Mouse (Mus musculus) intestine, postnatal 0 days (tissue): Measurements from ENCODE around the gene Plpp3. TPM values are rescaled to one million over a fixed set of nuclear protein-coding genes. Genes with fewer than 3 reads are reported as not detected.

ENCODE experiments used
- ATAC-seq: fragments of 200-750 bp; cut with Nextera tagmentation; 2 replicates; pipeline ENCODE4 v1.8.0; 2017; ENCODE audit warnings: mild to moderate bottlenecking, moderate TSS enrichment, moderate library complexity
- H3K27ac ChIP-seq: fragments of 300-500 bp; sonication (generic); 2 replicates; pipeline ENCODE4 v1.5.1; 2014; ENCODE audit warnings: mild to moderate bottlenecking, low read depth, low read length, moderate library complexity
- H3K27me3 ChIP-seq: fragments of 300-500 bp; sonication (generic); replicated peaks from 2 replicates; pipeline ENCODE4 v1.6.1; 2014; ENCODE audit warnings: low read length, mixed read lengths; ENCODE audit not compliant: control insufficient read depth, insufficient read depth
- H3K36me3 ChIP-seq: fragments of 300-500 bp; sonication (generic); 2 replicates; pipeline ENCODE4 v1.6.1; 2014; ENCODE audit warnings: mild to moderate bottlenecking, moderate library complexity; ENCODE audit not compliant: control insufficient read depth, insufficient read depth
- H3K4me1 ChIP-seq: fragments of 300-500 bp; sonication (generic); replicated peaks from 2 replicates; pipeline ENCODE4 v1.6.1; 2014; ENCODE audit warnings: antibody characterized with exemption, low read length, mixed read lengths; ENCODE audit not compliant: control insufficient read depth, insufficient read depth
- H3K4me2 ChIP-seq: fragments of 300-500 bp; sonication (generic); replicated peaks from 2 replicates; pipeline ENCODE4 v1.6.1; 2014; ENCODE audit warnings: low read depth, mild to moderate bottlenecking, moderate library complexity
- H3K4me3 ChIP-seq: fragments of 300-500 bp; sonication (generic); 2 replicates; pipeline ENCODE4 v1.5.1; 2014; ENCODE audit warnings: low read depth, low read length
- H3K9ac ChIP-seq: fragments of 300-500 bp; sonication (generic); 2 replicates; pipeline ENCODE4 v1.6.1; 2014; ENCODE audit warnings: mild to moderate bottlenecking, low read depth, low read length
- H3K9me3 ChIP-seq: fragments of 300-500 bp; sonication (generic); 2 replicates; pipeline ENCODE4 v1.6.1; 2016; ENCODE audit warnings: mixed run types; ENCODE audit not compliant: control insufficient read depth
- CTCF ChIP-seq: sonication (generic); IDR thresholded peaks from 2 replicates; pipeline ENCODE4 v1.5.1; 2016; ENCODE audit warnings: low read depth, mild to moderate bottlenecking, control low read depth, antibody characterized with exemption, moderate library complexity
- WGBS: fragments of 180-500 bp; shearing (Covaris S2); extraction: QIAGEN DNeasy Blood & Tissue Kit; methylation state at CpG from one replicate; pipeline ENCODE4 v1.1.7; 2014; 5-methylcytosine and 5-hydroxymethylcytosine counted together
- polyA plus RNA-seq: library from polyadenylated mRNA; unstranded; fragments of >200 nt; fragmentation: Nextera tagmentation; extraction: Ambion mirVana; gene quantifications from 2 replicates; pipeline ENCODE4 v1.2.1, GENCODE M21; 2015

Plpp3 gene
- polyA plus RNA-seq, 1 experiment from 2014 or later: 84.1 TPM

DNA sequence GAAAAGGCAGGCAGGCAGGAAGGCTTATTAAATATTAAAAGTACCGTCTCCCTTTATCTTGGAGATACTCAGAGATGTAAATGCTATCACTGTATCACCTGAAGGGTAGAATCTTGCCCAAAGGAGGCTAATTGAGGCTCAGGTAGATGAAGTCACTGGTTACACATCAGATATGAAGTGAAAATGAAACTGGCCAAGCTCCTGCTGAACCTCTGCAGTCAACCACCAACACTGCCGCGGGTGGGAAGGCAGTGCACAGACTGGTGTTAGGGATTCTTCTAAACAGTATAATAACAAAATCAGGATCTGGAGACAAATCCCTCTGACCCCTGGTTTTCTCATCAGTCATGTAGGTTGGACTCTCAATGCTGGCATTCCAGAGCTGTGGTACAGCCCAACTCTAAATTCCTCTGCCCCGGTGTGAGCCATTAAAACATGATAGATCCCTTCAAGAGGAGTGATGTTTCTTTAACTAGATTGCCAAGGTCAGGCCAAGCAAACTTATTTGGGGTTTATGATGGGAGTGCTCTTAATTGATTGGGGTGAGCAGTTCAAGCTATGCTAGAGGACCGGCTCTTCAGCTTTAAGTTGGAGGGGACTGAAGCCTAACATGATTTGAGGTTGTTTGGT lies 95.5 kb downstream of the Plpp3 start:
- no peaks in the 10 kb centered on the region for H3K9me3 ChIP-seq
- 28% methylated on average over 5 of the region's 5 CpGs for WGBS
- H3K9ac ChIP-seq: no peak overlapping the region
- H3K27ac ChIP-seq: peak overlapping the region; percentile 51; the same call in 1 of the 2 replicates
- no peaks in the 10 kb centered on the region for H3K27me3 ChIP-seq
- H3K4me1 ChIP-seq: peaks cover 6% of the 10 kb centered on the region
- H3K36me3 ChIP-seq: no peaks in the 10 kb centered on the region
- H3K4me2 ChIP-seq: peak overlapping the region; percentile 18; the same call in 1 of the 2 replicates
- ATAC-seq: no peak
- H3K4me3 ChIP-seq: no peak overlapping the region
- no peak for TF ChIP-seq CTCF

DNA sequence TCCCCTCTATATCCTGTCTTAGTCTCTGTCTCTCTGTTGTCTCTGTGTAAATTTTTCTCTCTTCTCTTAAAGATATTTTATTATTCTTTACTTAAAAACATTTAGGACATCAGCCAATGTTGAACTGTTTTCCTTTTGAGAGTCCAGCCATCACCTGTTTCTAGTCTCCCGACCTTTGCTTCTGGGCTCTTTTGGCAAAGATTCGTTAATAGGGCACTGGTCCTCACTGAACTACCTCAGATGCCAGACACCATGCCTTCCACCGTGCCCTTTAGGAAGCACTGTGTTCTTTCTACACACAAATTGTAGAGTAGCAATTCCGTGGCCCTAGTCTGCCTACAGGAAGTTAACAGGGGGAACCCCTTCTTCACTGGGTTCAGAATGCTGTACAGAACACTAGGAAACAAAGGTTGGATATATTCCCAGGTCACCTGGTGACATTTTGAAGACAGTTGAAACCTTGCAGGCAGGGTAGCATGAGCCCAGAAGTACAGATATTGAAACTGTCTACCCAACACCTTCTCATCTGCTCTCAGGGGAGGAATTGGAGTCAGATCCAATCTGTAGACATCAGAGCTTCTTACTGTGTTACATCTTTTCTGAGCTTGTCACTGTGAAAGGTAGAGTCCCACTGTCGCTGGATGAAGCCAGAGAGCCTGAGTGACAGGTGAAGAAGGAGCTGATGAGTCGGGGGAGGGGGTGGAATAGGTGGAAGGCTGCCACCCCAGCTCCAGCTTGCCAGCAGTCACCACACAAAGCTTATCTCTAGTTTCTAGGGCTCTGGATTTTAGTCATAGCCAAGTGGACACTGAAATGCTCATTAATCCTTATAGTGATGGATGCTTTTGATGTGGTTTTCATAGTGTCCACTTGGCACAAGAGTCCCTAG lies 96.5 kb downstream of the Plpp3 start:
- Histone ChIP-seq H3K4me1 (peaks cover 9% of the 10 kb centered on the region), H3K9me3 (no peaks in the 10 kb centered on the region), H3K4me2 (no peak overlapping the region), H3K27ac (0 out of 2 replicates have a peak overlapping the region, but pooled peaks have one; percentile 75), H3K27me3 (no peaks in the 10 kb centered on the region), H3K36me3 (no peaks in the 10 kb centered on the region), H3K4me3 (no peak overlapping the region), H3K9ac (no peak overlapping the region)
- ATAC-seq: no peak
- 63% methylated on average over 6 of the region's 6 CpGs for WGBS
- no peak for TF ChIP-seq CTCF

DNA sequence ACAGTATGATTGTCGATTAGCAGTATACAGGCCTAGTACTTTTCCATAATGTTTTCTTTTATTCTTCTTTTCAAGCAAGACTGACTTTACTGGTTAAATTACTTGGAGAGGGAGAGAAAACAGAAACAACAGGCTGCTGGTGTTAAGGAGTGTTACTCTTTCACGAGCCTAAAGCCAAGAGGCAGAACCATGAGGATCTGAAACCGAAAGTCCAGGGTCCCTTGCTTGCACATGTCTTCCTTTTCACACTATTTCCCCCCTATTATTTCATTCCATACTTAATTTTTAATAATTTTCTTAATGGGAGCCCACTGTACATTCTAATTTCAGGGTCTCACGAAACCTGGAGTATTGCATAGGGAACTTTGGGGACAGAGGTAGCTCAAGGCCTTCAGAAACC lies 97.2 kb downstream of the Plpp3 start:
- Histone ChIP-seq H3K9ac (no peak overlapping the region), H3K4me1 (peaks cover 9% of the 10 kb centered on the region), H3K27ac (peak overlapping the region; percentile 75; the same call in 1 of the 2 replicates), H3K27me3 (no peaks in the 10 kb centered on the region), H3K36me3 (no peaks in the 10 kb centered on the region), H3K4me2 (no peak overlapping the region), H3K4me3 (no peak overlapping the region), H3K9me3 (no peaks in the 10 kb centered on the region)
- 86% methylated on average over 4 of the region's 4 CpGs for WGBS
- no peak for ATAC-seq
- TF ChIP-seq CTCF: no peak

DNA sequence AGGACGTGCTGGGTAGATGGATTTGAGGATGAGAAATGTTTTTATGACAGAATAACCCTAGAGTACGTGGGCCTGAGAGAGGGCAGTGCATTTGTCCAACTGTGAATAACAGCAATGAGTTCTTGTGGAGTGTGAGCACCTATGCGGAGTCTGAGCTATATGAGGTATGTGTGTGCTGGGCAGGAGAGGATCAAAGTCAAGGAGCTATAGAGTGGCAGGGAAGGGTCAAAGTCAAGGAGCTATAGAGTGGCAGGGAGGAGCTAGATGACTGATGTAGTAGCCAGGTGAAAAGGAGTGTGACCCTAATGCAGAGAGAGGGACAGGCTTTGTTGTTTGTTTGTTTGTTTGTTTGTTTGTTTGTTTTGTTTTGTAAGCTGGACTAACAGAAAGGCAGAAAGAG lies 98.0 kb downstream of the Plpp3 start:
- Histone ChIP-seq H3K27ac (peak overlapping the region; percentile 75), H3K9me3 (no peaks in the 10 kb centered on the region), H3K9ac (no peak overlapping the region), H3K27me3 (no peaks in the 10 kb centered on the region), H3K4me2 (no peak overlapping the region), H3K4me3 (no peak overlapping the region), H3K4me1 (peaks cover 9% of the 10 kb centered on the region), H3K36me3 (no peaks in the 10 kb centered on the region)
- 0 out of 2 replicates have a peak, but pooled peaks have one; percentile 1 for TF ChIP-seq CTCF
- ATAC-seq: peak; percentile 82
- 46% methylated on average over 3 of the region's 3 CpGs for WGBS

DNA sequence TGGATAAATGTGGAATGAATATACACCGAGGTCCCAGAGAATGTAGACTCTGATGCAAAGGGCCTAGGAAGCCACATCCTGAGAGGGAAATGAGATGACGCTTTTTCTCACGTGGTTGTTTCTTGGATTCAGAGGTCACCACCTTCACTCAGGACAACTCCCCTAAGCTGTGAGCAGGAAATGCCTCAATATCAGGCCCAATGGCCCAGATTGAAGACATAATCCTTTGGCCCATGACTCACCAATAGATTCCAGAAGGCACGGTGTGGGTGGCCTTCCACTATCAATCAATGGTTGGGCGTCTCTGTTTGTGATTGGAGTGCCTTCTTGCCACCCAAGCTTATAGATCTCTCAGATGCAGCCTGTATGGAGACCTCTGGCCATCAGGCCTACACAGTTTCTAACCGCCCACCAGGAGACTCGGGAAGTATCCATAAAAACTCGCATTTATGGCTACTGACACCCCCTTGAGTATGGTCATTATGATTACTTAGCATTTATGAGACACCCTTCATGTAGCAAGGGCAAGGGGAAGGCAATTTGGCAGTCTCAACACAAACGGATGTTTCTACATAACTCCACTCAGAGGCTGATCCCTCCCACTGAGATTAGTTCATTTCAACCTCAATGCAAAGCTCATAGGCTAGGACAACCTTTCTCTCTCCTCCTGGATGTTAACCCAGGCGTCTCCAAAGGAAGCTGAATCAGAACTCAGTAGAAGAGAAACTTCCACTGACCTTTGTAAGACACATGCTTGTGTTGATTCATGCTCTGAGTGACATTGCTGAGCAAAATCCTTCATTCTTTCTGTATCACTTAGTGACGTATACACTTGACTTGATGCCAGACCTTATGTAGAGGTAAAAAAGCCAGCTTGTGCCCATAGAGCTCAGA lies 100.8 kb downstream of the Plpp3 start:
- peak; percentile 36 for ATAC-seq
- 67% methylated on average over 11 of the region's 11 CpGs for WGBS
- no peaks in the 10 kb centered on the region for H3K9me3 ChIP-seq

DNA sequence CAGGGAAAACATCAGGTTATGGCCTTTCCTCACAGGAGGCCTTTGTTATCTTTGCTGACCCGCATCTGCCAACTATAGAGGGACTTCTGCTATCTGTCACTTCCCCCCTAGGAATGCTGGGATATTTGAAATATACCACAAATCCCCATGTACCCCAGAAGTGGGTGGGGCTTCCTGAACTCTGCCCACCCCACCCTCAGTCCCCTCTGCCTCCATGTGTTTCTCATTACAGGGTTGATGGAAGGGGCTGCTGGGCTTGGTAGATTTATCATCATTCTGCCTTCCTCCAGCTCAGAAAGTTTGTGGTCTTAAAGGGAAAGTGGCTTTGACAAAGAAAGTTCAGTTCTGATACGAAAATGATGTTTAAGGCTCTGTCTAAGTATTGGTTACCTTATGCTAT lies 103.2 kb downstream of the Plpp3 start:
- Histone ChIP-seq H3K36me3 (no peaks in the 10 kb centered on the region), H3K4me3 (no peak overlapping the region), H3K27ac (peak overlapping the region; percentile 70), H3K4me1 (peaks cover 3% of the 10 kb centered on the region; the same call in 1 of the 2 replicates), H3K4me2 (no peak overlapping the region), H3K27me3 (no peaks in the 10 kb centered on the region), H3K9ac (no peak overlapping the region), H3K9me3 (no peaks in the 10 kb centered on the region)
- 54% methylated on average over 2 of the region's 2 CpGs for WGBS
- no peak for TF ChIP-seq CTCF
- no peak for ATAC-seq

More for the DNA sequence above, 100.8 kb downstream of the Plpp3 start:
- Histone ChIP-seq H3K36me3 (no peaks in the 10 kb centered on the region), H3K4me1 (peaks cover 9% of the 10 kb centered on the region), H3K4me3 (no peak overlapping the region), H3K27me3 (no peaks in the 10 kb centered on the region), H3K4me2 (no peak overlapping the region), H3K27ac (peak overlapping the region; percentile 73), H3K9ac (no peak overlapping the region)
- TF ChIP-seq CTCF: no peak
